Mouse (Mus musculus) limb, embryonic 11.5 days (tissue): ENCODE results near the gene Smndc1. TPM values are rescaled to one million over a fixed set of nuclear protein-coding genes. Genes with fewer than 3 reads are reported as not detected.

Source experiments
- ATAC-seq: fragments of 200-750 bp; cut with Nextera tagmentation; 2 replicates; pipeline ENCODE4 v1.8.0; 2017; ENCODE audit warnings: low read depth; ENCODE audit not compliant: insufficient number of reproducible peaks, low FRiP score, low TSS enrichment
- DNase-seq: peaks from one replicate; pipeline ENCODE4 v3.0.0-alpha.2; 2015; ENCODE audit warnings: low spot score
- H3K27ac ChIP-seq: fragments of 300-500 bp; sonication (generic); replicated peaks from 2 replicates; pipeline ENCODE4 v1.5.1; 2014; ENCODE audit warnings: low read depth, mild to moderate bottlenecking, low read length
- H3K27me3 ChIP-seq: fragments of 300-500 bp; sonication (generic); 2 replicates; pipeline ENCODE4 v1.6.1; 2014; ENCODE audit warnings: mild to moderate bottlenecking, low read length, mixed read lengths; ENCODE audit not compliant: control insufficient read depth, insufficient read depth
- H3K36me3 ChIP-seq: fragments of 300-500 bp; sonication (generic); 2 replicates; pipeline ENCODE4 v1.6.1; 2014; ENCODE audit warnings: mild to moderate bottlenecking, low read length, moderate library complexity, mixed read lengths; ENCODE audit not compliant: control insufficient read depth, insufficient read depth
- H3K4me1 ChIP-seq: fragments of 300-500 bp; sonication (generic); 2 replicates; pipeline ENCODE4 v1.6.1; 2014; ENCODE audit warnings: low read length, mixed read lengths; ENCODE audit not compliant: control insufficient read depth, insufficient read depth
- H3K4me2 ChIP-seq: fragments of 300-500 bp; sonication (generic); 2 replicates; pipeline ENCODE4 v1.6.1; 2014; ENCODE audit warnings: low read depth, mild to moderate bottlenecking, moderate library complexity; ENCODE audit not compliant: severe bottlenecking
- H3K4me3 ChIP-seq: fragments of 300-500 bp; sonication (generic); 2 replicates; pipeline ENCODE4 v1.5.1; 2014; ENCODE audit warnings: low read depth, low read length
- H3K9ac ChIP-seq: fragments of 300-500 bp; sonication (generic); 2 replicates; pipeline ENCODE4 v1.6.1; 2014; ENCODE audit warnings: mild to moderate bottlenecking, low read length
- H3K9me3 ChIP-seq: fragments of 300-500 bp; sonication (generic); 2 replicates; pipeline ENCODE4 v1.6.1; 2016; ENCODE audit warnings: low read length; ENCODE audit not compliant: control insufficient read depth
- WGBS: fragments of 180-500 bp; shearing (Covaris S2); extraction: QIAGEN DNeasy Blood & Tissue Kit; methylation state at CpG from one replicate; pipeline ENCODE4 v1.1.7; 2014; 5-methylcytosine and 5-hydroxymethylcytosine counted together
- polyA plus RNA-seq: library from polyadenylated mRNA; unstranded; fragments of >200 nt; fragmentation: Nextera tagmentation; extraction: Ambion mirVana; gene quantifications from 2 replicates; pipeline ENCODE4 v1.2.1, GENCODE M21; 2014

Smndc1 gene
- polyA plus RNA-seq, 1 experiment from 2014 or later = 62.2 TPM

DNA sequence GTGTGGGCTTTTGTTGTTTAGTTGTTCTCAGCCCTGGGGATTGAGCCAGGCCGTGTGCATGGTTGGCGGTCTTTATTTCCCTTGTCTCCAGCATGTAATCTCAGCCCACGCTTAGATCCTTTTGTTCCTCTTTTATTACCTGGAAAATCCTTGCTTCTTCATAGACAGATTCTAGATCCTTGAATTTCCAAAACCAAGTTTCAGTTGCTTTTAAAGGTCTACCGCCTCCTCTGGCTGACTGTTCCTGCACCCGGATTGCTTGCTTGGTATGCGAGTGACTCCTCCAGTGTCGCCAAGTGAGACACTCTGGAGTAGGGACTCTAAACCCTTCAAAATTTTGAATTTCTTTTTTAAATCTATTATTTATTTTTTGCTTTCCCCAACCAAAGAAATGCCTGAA lies 23.5 kb downstream of the Smndc1 start:
- Histone ChIP-seq H3K4me3 (no peak overlapping the region), H3K4me1 (peaks cover 4% of the 10 kb centered on the region), H3K9ac (no peak overlapping the region), H3K27me3 (no peaks in the 10 kb centered on the region), H3K4me2 (no peak overlapping the region), H3K36me3 (no peaks in the 10 kb centered on the region), H3K27ac (no peak overlapping the region), H3K9me3 (no peaks in the 10 kb centered on the region)
- WGBS = 91% methylated on average over 7 of the region's 7 CpGs
- DNase-seq (no peak), ATAC-seq (no peak)

DNA sequence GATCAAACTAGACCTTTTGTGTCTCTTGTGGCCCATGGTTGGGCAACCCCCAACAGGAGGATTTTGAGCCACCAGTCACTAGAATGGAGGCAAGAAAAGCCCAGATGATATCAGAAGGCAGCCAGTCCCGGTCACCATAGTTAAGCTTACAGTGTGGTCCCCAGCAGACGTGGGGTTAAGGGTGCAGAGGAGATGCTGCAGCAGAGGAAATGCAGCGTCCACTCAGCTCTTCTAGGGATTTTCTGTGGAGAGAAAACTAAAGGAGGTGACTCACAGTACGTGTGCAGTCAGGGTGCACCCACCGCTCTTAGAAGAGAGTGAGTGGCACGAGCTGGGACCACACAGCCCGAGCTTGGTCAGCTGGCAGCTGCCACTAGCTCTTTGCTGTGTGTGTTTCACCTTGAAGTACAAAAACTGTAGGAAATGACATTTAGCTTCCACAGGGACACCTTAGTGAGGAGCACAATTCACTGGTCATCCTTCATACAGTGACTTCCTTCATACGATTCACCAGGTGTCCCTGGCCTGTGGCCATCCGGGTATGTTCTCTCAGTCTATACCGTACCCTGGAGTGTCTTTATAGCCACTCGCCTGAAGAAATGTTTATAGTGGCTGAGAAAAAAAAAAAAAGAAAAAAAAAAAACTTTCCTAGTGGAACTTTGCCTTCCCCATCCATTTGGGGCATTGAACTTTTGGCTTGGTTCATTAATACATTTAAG lies 24.2 kb downstream of the Smndc1 start:
- Histone ChIP-seq H3K4me1 (peaks cover 4% of the 10 kb centered on the region), H3K36me3 (no peaks in the 10 kb centered on the region), H3K9me3 (no peaks in the 10 kb centered on the region), H3K9ac (no peak overlapping the region), H3K4me3 (no peak overlapping the region), H3K27me3 (no peaks in the 10 kb centered on the region), H3K27ac (no peak overlapping the region), H3K4me2 (no peak overlapping the region)
- 85% methylated on average over 11 of the region's 11 CpGs for WGBS
- no peak for ATAC-seq
- DNase-seq = no peak

- 67% methylated on average over 9 of the region's 9 CpGs for WGBS
- H3K4me1 ChIP-seq = peaks cover 4% of the 10 kb centered on the region
- no peak overlapping the region for H3K9ac ChIP-seq
- no peaks in the 10 kb centered on the region for H3K36me3 ChIP-seq
- DNase-seq (no peak), ATAC-seq (no peak)
- H3K27me3 ChIP-seq = no peaks in the 10 kb centered on the region
- no peak overlapping the region for H3K4me3 ChIP-seq
- H3K27ac ChIP-seq = no peak overlapping the region
- no peaks in the 10 kb centered on the region for H3K9me3 ChIP-seq
- no peak overlapping the region for H3K4me2 ChIP-seq
Observed at GRCm38 (mm10) chr19:53364963-53365362, 25.4 kb downstream of the Smndc1 start.

- no peaks in the 10 kb centered on the region for H3K36me3 ChIP-seq
- no peak overlapping the region for H3K9ac ChIP-seq
- ATAC-seq (no peak), DNase-seq (no peak)
- H3K9me3 ChIP-seq = no peaks in the 10 kb centered on the region
- no peak overlapping the region for H3K27ac ChIP-seq
- H3K4me3 ChIP-seq = no peak overlapping the region
- peaks cover 3% of the 10 kb centered on the region for H3K4me1 ChIP-seq
- no peak overlapping the region for H3K4me2 ChIP-seq
- no peaks in the 10 kb centered on the region for H3K27me3 ChIP-seq
- 84% methylated on average over 2 of the region's 2 CpGs for WGBS
Observed at GRCm38 (mm10) chr19:53364551-53364950, 25.8 kb downstream of the Smndc1 start.

DNA sequence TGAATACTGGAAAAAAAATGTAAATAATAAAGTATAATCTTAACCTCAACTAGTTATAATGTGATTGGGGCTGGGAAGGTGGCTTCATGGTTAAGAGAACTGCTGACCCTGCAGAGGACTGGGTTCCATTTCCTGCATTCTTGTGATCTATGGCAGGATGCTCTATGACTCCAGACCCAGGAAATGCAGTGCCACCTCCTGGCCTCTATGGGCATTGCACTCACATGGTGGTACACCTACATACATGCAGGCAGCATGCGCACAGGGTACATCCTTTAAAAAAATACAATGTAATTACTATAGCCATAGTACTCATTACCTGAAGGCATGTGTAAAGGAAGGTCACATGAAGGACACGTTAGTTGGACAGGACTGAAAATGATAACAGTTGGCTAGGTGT lies 27.4 kb downstream of the Smndc1 start:
- H3K9ac ChIP-seq = no peak overlapping the region
- H3K4me2 ChIP-seq = no peak overlapping the region
- no peak overlapping the region for H3K27ac ChIP-seq
- no peaks in the 10 kb centered on the region for H3K9me3 ChIP-seq
- no peaks in the 10 kb centered on the region for H3K36me3 ChIP-seq
- no peaks in the 10 kb centered on the region for H3K4me1 ChIP-seq
- no peak overlapping the region for H3K4me3 ChIP-seq
- no peak for DNase-seq
- no peaks in the 10 kb centered on the region for H3K27me3 ChIP-seq
- 45% methylated on average over 2 of the region's 2 CpGs for WGBS
- ATAC-seq = no peak

GRCm38 (mm10) chr19:53360265-53360958 lies 30.0 kb downstream of the Smndc1 start:
- Histone ChIP-seq H3K9me3 (no peaks in the 10 kb centered on the region), H3K36me3 (no peaks in the 10 kb centered on the region), H3K4me2 (no peak overlapping the region), H3K9ac (no peak overlapping the region), H3K4me3 (no peak overlapping the region), H3K27me3 (no peaks in the 10 kb centered on the region), H3K27ac (no peak overlapping the region), H3K4me1 (no peaks in the 10 kb centered on the region)
- 87% methylated on average over 8 of the region's 8 CpGs for WGBS
- DNase-seq (no peak), ATAC-seq (no peak)

- ATAC-seq = no peak
- Histone ChIP-seq H3K4me1 (no peaks in the 10 kb centered on the region), H3K27me3 (no peaks in the 10 kb centered on the region), H3K9me3 (no peaks in the 10 kb centered on the region), H3K27ac (no peak overlapping the region), H3K4me2 (no peak overlapping the region), H3K4me3 (no peak overlapping the region), H3K36me3 (no peaks in the 10 kb centered on the region), H3K9ac (no peak overlapping the region)
- 81% methylated on average over 22 of the region's 22 CpGs for WGBS
- no peak for DNase-seq
Observed at GRCm38 (mm10) chr19:53359160-53360033, 31.0 kb downstream of the Smndc1 start.

DNA sequence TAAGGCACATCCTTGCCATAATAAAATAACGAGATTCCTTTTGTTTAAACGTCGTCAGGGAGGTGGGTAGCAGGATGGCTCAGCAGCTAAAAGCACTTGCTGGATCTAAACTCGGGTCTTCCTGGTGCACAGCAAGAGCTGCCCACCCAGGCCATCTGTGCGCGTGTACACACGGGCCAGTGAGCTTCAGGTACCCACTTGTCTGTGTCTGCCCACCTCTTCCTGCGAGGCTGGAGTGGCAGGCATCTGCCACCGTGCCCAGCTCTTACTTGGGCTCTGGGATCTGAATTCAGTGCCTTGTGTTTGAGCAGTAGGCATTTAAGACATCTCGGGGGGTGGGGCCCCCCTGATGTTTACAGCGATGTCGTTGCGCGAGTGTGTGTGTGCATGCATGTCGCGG lies 35.3 kb downstream of the Smndc1 start:
- Histone ChIP-seq H3K9ac (no peak overlapping the region), H3K27ac (no peak overlapping the region), H3K4me3 (no peak overlapping the region), H3K27me3 (no peaks in the 10 kb centered on the region), H3K36me3 (no peaks in the 10 kb centered on the region; the same call in 1 of the 2 replicates), H3K4me2 (no peak overlapping the region), H3K4me1 (no peaks in the 10 kb centered on the region), H3K9me3 (no peaks in the 10 kb centered on the region)
- ATAC-seq (no peak), DNase-seq (no peak)
- WGBS = 90% methylated on average over 16 of the region's 16 CpGs
